Mouse (Mus musculus): ENCODE results near the gene Tmtc2.

Gene Tmtc2

GRCm38 (mm10) chr10:105573908-105574694 is at the start of gene Tmtc2:
Gene Tmtc2 (minus strand): TSS chr10:105574451.
- no peak for DNase-seq (ENCODE audit: extremely low read depth, low read depth)

GRCm38 (mm10) chr10:105612117-105612516 is 37.9 kb upstream of the Tmtc2 start:
- no peak for DNase-seq (ENCODE audit: extremely low read depth, low read depth)

- DNase-seq (ENCODE audit: extremely low read depth, low read depth), result no peak
Observed at GRCm38 (mm10) chr10:105598826-105599225, 24.6 kb upstream of the Tmtc2 start.

GRCm38 (mm10) chr10:105597226-105597625 is 23.0 kb upstream of the Tmtc2 start:
- no peak for DNase-seq (ENCODE audit: extremely low read depth, low read depth)

GRCm38 (mm10) chr10:105595480-105596102 is 21.3 kb upstream of the Tmtc2 start:
- DNase-seq (ENCODE audit: extremely low read depth, low read depth), result no peak

- DNase-seq (ENCODE audit: extremely low read depth, low read depth), result no peak
Observed at GRCm38 (mm10) chr10:105588141-105588540, 13.9 kb upstream of the Tmtc2 start.

GRCm38 (mm10) chr10:105579318-105579717 is 5.1 kb upstream of the Tmtc2 start:
- peak; percentile 22 for DNase-seq (ENCODE audit: extremely low read depth, low read depth)

- no peak for DNase-seq (ENCODE audit: extremely low read depth, low read depth)
Observed at GRCm38 (mm10) chr10:105578291-105578845, 4.1 kb upstream of the Tmtc2 start.

GRCm38 (mm10) chr10:105574695-105575660 is 727 bp upstream of the Tmtc2 start:
- peak; percentile 85 for DNase-seq (ENCODE audit: extremely low read depth, low read depth)

GRCm38 (mm10) chr10:105573306-105573907 is 844 bp downstream of the Tmtc2 start:
- no peak for DNase-seq (ENCODE audit: extremely low read depth, low read depth)

GRCm38 (mm10) chr10:105572829-105573228 is 1.4 kb downstream of the Tmtc2 start:
- no peak for DNase-seq (ENCODE audit: extremely low read depth, low read depth)

GRCm38 (mm10) chr10:105572301-105572700 is 1.9 kb downstream of the Tmtc2 start:
- no peak for DNase-seq (ENCODE audit: extremely low read depth, low read depth)

- DNase-seq (ENCODE audit: extremely low read depth, low read depth), result no peak
Observed at GRCm38 (mm10) chr10:105571831-105572230, 2.4 kb downstream of the Tmtc2 start.

GRCm38 (mm10) chr10:105571019-105571418 is 3.2 kb downstream of the Tmtc2 start:
- no peak for DNase-seq (ENCODE audit: extremely low read depth, low read depth)

GRCm38 (mm10) chr10:105569573-105569972 is 4.7 kb downstream of the Tmtc2 start:
- DNase-seq (ENCODE audit: extremely low read depth, low read depth), result no peak

- no peak for DNase-seq (ENCODE audit: extremely low read depth, low read depth)
Observed at GRCm38 (mm10) chr10:105567825-105568531, 6.3 kb downstream of the Tmtc2 start.

GRCm38 (mm10) chr10:105561548-105561947 is 12.7 kb downstream of the Tmtc2 start:
- no peak for DNase-seq (ENCODE audit: extremely low read depth, low read depth)

GRCm38 (mm10) chr10:105557581-105557980 is 16.7 kb downstream of the Tmtc2 start:
- no peak for DNase-seq (ENCODE audit: extremely low read depth, low read depth)

GRCm38 (mm10) chr10:105556890-105557572 is 17.2 kb downstream of the Tmtc2 start:
- DNase-seq (ENCODE audit: extremely low read depth, low read depth), result no peak

GRCm38 (mm10) chr10:105554153-105554552 is 20.1 kb downstream of the Tmtc2 start:
- no peak for DNase-seq (ENCODE audit: extremely low read depth, low read depth)
